Mouse (Mus musculus): ENCODE measurements around the gene Cmtm5.

DNA sequence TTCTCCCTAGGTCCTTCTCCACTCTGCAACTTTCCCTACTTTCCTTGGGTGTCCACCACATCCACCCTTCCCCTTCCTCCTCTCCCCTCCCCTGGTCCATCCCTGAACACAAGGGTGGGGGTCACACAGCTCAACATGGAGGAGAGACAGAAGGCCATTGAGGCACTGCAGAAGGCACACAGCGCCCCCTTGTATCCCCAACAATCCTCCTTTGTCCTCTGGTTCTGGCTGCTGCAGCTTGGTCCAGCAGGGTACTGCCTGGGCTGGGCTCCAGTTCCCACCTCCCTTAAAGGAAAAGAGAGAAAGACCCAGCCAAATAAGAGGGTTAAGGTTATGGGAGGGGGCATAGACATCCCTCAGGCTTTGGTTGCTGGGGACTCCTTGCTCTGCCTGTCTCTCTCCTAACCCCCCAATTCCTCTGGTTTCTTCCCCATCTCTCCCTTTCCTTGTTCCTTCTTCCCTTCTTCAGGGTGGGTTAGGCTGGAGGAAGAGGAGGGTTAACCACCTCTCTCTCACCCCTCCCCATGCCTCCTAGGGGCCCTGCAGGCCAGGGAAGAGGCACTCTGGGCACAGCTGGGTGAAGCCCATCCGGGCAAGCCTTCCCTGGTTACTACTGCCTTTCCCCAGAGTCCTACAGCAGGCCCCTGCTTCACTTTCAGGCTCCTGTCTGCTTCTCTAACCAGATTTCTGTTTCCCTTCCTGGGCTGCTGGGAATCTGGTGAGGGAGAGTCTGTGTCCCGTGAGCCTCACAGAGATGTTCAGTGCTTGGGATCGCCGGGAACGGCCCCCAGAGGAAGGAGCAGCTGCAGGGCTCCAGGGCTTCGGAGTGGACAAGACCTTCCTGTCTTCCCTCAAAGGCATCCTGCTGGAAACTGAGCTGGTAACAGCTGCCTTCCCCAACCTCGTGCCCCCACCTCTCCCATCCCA is at the start of gene Cmtm5:
- TF ChIP-seq CTCF (IDR thresholded peaks at IDR 0.05; ENCODE audit: low read depth, low read length) (no peak), POLR2A (IDR thresholded peaks at IDR 0.05; ENCODE audit: extremely low read depth, insufficient read depth, low read length) (no peak)
